Mouse (Mus musculus) limb, embryonic 12.5 days (tissue): ENCODE data around the gene Cables2. TPM values are rescaled to one million over a fixed set of nuclear protein-coding genes. Genes with fewer than 3 reads are reported as not detected.

Experiments used
- ATAC-seq: fragments of 200-750 bp; cut with Nextera tagmentation; 2 replicates; pipeline ENCODE4 v1.8.0; 2017; ENCODE audit warnings: low read depth, moderate TSS enrichment; ENCODE audit not compliant: insufficient number of reproducible peaks, insufficient read depth, low FRiP score, low TSS enrichment
- H3K27ac ChIP-seq: fragments of 300-500 bp; sonication (generic); 2 replicates; pipeline ENCODE4 v1.5.1; 2016; ENCODE audit warnings: mild to moderate bottlenecking, moderate library complexity
- H3K27me3 ChIP-seq: fragments of 300-500 bp; sonication (generic); 2 replicates; pipeline ENCODE4 v1.6.1; 2016; ENCODE audit warnings: mild to moderate bottlenecking, moderate library complexity
- H3K36me3 ChIP-seq: fragments of 300-500 bp; sonication (generic); 2 replicates; pipeline ENCODE4 v1.6.1; 2016; ENCODE audit warnings: mild to moderate bottlenecking, moderate library complexity
- H3K4me1 ChIP-seq: fragments of 300-500 bp; sonication (generic); replicated peaks from 2 replicates; pipeline ENCODE4 v1.6.1; 2016
- H3K4me2 ChIP-seq: fragments of 300-500 bp; sonication (generic); 2 replicates; pipeline ENCODE4 v1.6.1; 2016; ENCODE audit warnings: mild to moderate bottlenecking, moderate library complexity
- H3K4me3 ChIP-seq: fragments of 300-500 bp; sonication (generic); replicated peaks from 2 replicates; pipeline ENCODE4 v1.5.1; 2016; ENCODE audit warnings: mild to moderate bottlenecking
- H3K9ac ChIP-seq: fragments of 300-500 bp; sonication (generic); replicated peaks from 2 replicates; pipeline ENCODE4 v1.6.1; 2016; ENCODE audit warnings: mild to moderate bottlenecking, moderate library complexity
- H3K9me3 ChIP-seq: fragments of 300-500 bp; sonication (generic); 2 replicates; pipeline ENCODE4 v1.6.1; 2016; ENCODE audit warnings: mild to moderate bottlenecking, moderate library complexity
- WGBS: fragments of 180-500 bp; shearing (Covaris S2); methylation state at CpG from one replicate; pipeline ENCODE4 v1.1.7; 2016; 5-methylcytosine and 5-hydroxymethylcytosine counted together
- polyA plus RNA-seq: library from polyadenylated mRNA; unstranded; fragments of >200 nt; fragmentation: Nextera tagmentation; extraction: Ambion mirVana; gene quantifications from 2 replicates; pipeline ENCODE4 v1.2.1, GENCODE M21; 2016

Gene Cables2
- polyA plus RNA-seq, 1 experiment from 2014 or later: 20.7 TPM

- H3K9me3 ChIP-seq: no peaks in the 10 kb centered on the region
- WGBS: 93% methylated on average over 5 of the region's 5 CpGs
- no peak for ATAC-seq
Measured at GRCm38 (mm10) chr2:180254436-180255209, 18.7 kb downstream of the Cables2 start.

GRCm38 (mm10) chr2:180251838-180252237 lies 21.5 kb downstream of the Cables2 start:
- Histone ChIP-seq H3K9ac (no peak overlapping the region), H3K27me3 (no peaks in the 10 kb centered on the region), H3K36me3 (no peaks in the 10 kb centered on the region), H3K4me2 (no peak overlapping the region), H3K4me3 (no peak overlapping the region), H3K27ac (no peak overlapping the region), H3K4me1 (peaks cover 6% of the 10 kb centered on the region), H3K9me3 (no peaks in the 10 kb centered on the region)
- 55% methylated on average over 3 of the region's 3 CpGs for WGBS
- no peak for ATAC-seq

More at GRCm38 (mm10) chr2:180254436-180255209, 18.7 kb downstream of the Cables2 start:
- no peak overlapping the region for H3K9ac ChIP-seq
- H3K27ac ChIP-seq: no peak overlapping the region
- peaks cover 17% of the 10 kb centered on the region for H3K36me3 ChIP-seq
- H3K4me3 ChIP-seq: no peak overlapping the region
- H3K4me2 ChIP-seq: no peak overlapping the region
- peaks cover 14% of the 10 kb centered on the region for H3K4me1 ChIP-seq
- H3K27me3 ChIP-seq: no peaks in the 10 kb centered on the region

GRCm38 (mm10) chr2:180250930-180251611 lies 22.2 kb downstream of the Cables2 start:
- Histone ChIP-seq H3K4me3 (no peak overlapping the region), H3K36me3 (no peaks in the 10 kb centered on the region), H3K27me3 (no peaks in the 10 kb centered on the region), H3K4me1 (peaks cover 3% of the 10 kb centered on the region), H3K9me3 (no peaks in the 10 kb centered on the region), H3K4me2 (no peak overlapping the region), H3K27ac (no peak overlapping the region), H3K9ac (no peak overlapping the region)
- 33% methylated on average over 11 of the region's 11 CpGs for WGBS
- ATAC-seq: peak; percentile 83

DNA sequence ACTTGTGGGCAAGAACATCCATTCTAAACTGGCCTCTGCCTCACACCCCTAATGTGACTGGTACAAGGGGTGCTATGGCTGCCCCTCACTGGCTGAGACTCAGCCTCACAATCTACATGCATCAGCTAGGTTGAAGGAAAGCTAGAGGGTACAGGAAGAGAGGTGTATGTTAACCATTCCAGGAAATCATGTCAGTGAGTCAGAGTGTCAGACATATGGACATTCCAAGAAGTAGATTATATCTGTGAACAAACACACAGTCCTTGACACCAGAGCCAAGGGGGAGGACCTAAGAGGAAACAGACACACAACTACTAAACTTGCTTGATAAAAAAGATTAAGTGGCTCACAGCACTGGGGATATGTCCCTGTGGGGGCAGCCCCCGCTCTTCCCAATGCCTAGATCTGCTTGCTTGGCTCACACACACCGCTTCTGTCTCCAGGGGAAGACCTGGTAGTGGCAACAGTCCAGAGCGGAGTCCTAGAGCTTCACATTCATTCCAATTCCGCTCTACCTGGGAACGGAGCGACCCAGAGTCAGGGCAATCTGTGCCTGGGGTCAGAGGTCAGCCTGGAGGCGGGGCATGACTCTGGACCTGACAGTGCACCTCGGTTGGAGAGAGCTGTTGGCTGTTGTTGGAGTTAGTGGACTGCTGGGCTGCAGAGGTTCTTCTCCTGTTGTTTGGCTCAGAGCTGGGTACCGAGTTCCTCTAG lies 24.2 kb downstream of the Cables2 start:
- Histone ChIP-seq H3K36me3 (no peaks in the 10 kb centered on the region), H3K4me3 (no peak overlapping the region), H3K27me3 (no peaks in the 10 kb centered on the region), H3K9ac (no peak overlapping the region), H3K27ac (no peak overlapping the region), H3K4me2 (no peak overlapping the region), H3K4me1 (no peaks in the 10 kb centered on the region), H3K9me3 (no peaks in the 10 kb centered on the region)
- no peak for ATAC-seq
- WGBS: 69% methylated on average over 9 of the region's 9 CpGs

DNA sequence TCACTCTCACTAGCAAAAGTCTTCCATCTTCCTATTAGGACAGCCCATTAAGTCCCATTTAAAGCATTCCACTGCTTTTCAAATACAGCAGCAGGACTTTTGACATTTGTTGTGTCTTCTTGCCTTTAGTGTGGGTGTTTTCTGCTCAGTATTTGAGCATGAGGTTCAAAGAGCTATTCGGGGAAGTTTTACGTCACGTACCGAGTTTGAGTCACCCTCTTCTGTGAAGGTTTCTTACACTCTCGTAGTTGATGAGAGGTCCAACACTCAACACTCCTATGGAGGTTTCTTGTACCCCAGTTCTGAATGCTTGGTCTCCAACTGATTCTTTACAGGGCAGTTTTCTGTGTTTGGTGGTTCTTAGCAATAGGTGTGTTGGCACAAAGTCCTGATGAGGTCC lies 25.4 kb downstream of the Cables2 start:
- H3K4me2 ChIP-seq: no peak overlapping the region
- no peaks in the 10 kb centered on the region for H3K9me3 ChIP-seq
- H3K36me3 ChIP-seq: no peaks in the 10 kb centered on the region
- no peak overlapping the region for H3K4me3 ChIP-seq
- no peaks in the 10 kb centered on the region for H3K27me3 ChIP-seq
- ATAC-seq: no peak
- 89% methylated on average over 5 of the region's 5 CpGs for WGBS
- no peak overlapping the region for H3K9ac ChIP-seq
- no peak overlapping the region for H3K27ac ChIP-seq
- no peaks in the 10 kb centered on the region for H3K4me1 ChIP-seq

DNA sequence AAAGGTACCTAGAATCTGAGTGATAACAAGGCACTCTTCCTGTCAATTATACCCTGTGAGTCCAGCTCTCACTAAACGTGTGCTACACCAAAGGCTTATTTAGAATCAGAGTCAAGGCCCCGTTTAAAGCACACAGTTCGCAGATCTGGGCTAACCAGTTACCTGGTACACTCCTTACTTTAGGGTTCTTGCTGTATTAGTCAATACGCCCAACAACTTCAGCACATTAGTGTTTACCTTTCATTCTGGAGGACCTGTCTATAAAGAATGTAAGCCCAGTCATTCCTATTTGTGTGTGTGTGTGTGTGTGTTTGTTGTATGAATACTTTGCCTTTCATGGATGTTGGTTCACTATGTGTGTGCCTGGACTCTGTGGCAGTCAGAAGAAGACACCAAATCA lies 30.2 kb downstream of the Cables2 start:
- ATAC-seq: no peak
- WGBS: 81% methylated on average over 4 of the region's 4 CpGs

GRCm38 (mm10) chr2:180238591-180238990 lies 34.7 kb downstream of the Cables2 start:
- no peak overlapping the region for H3K4me3 ChIP-seq
- WGBS: 79% methylated on average over 5 of the region's 5 CpGs
- no peaks in the 10 kb centered on the region for H3K36me3 ChIP-seq
- H3K4me1 ChIP-seq: peaks cover 23% of the 10 kb centered on the region
- H3K9ac ChIP-seq: no peak overlapping the region
- H3K27ac ChIP-seq: no peak overlapping the region
- ATAC-seq: no peak
- H3K9me3 ChIP-seq: peaks cover 4% of the 10 kb centered on the region; the same call in 1 of the 2 replicates
- H3K4me2 ChIP-seq: no peak overlapping the region
- no peaks in the 10 kb centered on the region for H3K27me3 ChIP-seq

More for the DNA sequence above, 30.2 kb downstream of the Cables2 start:
- Histone ChIP-seq H3K27ac (no peak overlapping the region), H3K4me3 (no peak overlapping the region), H3K9me3 (peaks cover 4% of the 10 kb centered on the region; the same call in 1 of the 2 replicates), H3K36me3 (no peaks in the 10 kb centered on the region), H3K4me1 (no peaks in the 10 kb centered on the region), H3K9ac (no peak overlapping the region), H3K27me3 (no peaks in the 10 kb centered on the region), H3K4me2 (no peak overlapping the region)

DNA sequence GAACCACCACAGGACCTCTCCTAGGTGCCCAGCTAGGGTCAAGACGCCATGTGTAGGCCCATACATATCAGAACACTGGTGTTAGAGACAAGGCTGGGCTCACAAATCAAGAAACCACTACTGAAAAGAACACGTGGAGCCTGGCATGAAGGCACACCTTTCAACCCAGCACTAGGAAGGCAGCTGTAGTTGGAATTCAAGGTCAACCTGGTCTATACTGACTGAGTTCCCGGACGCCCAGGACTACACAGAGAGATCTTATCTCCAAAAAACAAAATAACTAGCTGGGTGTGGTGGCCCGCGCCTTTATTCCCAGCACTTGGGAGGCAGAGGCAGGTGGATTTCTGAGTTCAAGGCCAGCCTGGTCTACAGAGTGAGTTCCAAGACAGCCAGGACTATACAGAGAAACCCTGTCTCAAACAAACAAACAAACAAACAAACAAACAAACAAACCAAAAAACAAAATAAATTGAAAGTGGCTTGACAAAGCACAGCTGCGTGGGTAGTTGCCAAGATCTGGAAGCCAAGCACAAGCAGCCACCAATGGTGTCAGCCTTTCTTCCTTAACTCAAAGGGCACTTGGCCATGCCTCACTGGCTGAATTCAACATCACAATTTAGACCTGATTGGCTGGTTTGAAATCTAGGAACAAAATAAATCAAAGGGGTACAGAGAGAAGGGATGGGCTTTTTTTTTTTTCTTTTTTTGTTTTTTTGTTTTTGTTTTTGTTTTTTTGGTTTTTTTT lies 35.5 kb downstream of the Cables2 start:
- H3K27ac ChIP-seq: no peak overlapping the region
- H3K4me2 ChIP-seq: no peak overlapping the region
- H3K4me3 ChIP-seq: no peak overlapping the region
- 89% methylated on average over 7 of the region's 7 CpGs for WGBS
- H3K4me1 ChIP-seq: peaks cover 23% of the 10 kb centered on the region
- no peak for ATAC-seq
- H3K27me3 ChIP-seq: no peaks in the 10 kb centered on the region
- no peaks in the 10 kb centered on the region for H3K36me3 ChIP-seq
- H3K9me3 ChIP-seq: peaks cover 4% of the 10 kb centered on the region; the same call in 1 of the 2 replicates
- H3K9ac ChIP-seq: no peak overlapping the region

GRCm38 (mm10) chr2:180236930-180237329 lies 36.4 kb downstream of the Cables2 start:
- no peak overlapping the region for H3K4me3 ChIP-seq
- no peak overlapping the region for H3K27ac ChIP-seq
- H3K36me3 ChIP-seq: no peaks in the 10 kb centered on the region
- H3K27me3 ChIP-seq: no peaks in the 10 kb centered on the region
- ATAC-seq: no peak
- 79% methylated on average over 3 of the region's 3 CpGs for WGBS
- peaks cover 4% of the 10 kb centered on the region; the same call in 1 of the 2 replicates for H3K9me3 ChIP-seq
- H3K9ac ChIP-seq: no peak overlapping the region
- no peak overlapping the region for H3K4me2 ChIP-seq
- peaks cover 23% of the 10 kb centered on the region for H3K4me1 ChIP-seq

- no peak overlapping the region for H3K9ac ChIP-seq
- H3K36me3 ChIP-seq: no peaks in the 10 kb centered on the region
- peaks cover 23% of the 10 kb centered on the region for H3K4me1 ChIP-seq
- H3K4me3 ChIP-seq: no peak overlapping the region
- H3K4me2 ChIP-seq: no peak overlapping the region
- 51% methylated on average over 3 of the region's 3 CpGs for WGBS
- no peaks in the 10 kb centered on the region; the same call in 1 of the 2 replicates for H3K9me3 ChIP-seq
- no peaks in the 10 kb centered on the region for H3K27me3 ChIP-seq
- H3K27ac ChIP-seq: peak overlapping the region; percentile 83; the same call in 1 of the 2 replicates
- ATAC-seq: no peak
Measured at GRCm38 (mm10) chr2:180236500-180236899, 36.8 kb downstream of the Cables2 start.
